Mouse (Mus musculus) right cerebral cortex, postnatal 25 days (tissue): ENCODE results near the gene Pced1b.

Experiments used
- DNase-seq: peaks from one replicate; pipeline ENCODE4 v3.0.0; 2022

The Pced1b gene

GRCm38 (mm10) chr15:97257206-97257775, 10.4 kb downstream of the Pced1b start:
- DNase-seq, result no peak

DNA sequence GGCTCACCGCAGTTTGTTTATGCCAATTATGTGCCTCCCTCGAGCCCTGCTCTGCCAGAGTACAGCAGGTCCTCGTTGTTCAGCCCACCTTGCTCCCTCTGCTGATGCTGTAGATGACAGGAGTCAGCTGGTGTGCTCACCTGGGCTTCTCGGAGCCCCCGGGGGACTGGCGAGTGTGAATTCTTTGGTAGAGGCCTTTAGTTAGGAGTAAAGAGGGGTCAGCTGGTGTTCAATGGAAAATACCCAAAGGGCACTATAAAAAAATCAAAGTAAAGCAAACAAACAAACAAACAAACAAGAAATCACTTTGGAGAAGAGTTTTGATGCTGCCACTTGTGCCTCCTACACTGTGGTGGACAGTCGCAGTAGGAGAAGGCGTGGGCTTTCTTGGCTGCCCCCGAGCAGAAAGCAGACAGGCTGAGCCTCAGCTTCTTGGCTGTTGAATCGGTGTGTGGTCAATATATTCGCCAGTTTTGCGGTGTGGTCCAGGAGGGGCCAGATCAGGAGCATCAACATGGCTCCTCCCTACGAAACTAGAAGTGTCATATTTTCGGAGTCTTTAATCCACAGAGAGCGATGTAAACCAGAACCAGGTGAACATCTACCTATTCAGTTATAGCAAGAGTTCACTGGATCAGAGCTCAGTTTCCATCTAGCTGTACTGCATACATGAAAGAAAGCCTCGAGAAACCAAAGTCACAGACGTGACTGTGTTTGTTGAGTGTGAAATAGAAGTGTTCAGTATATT, 11.8 kb downstream of the Pced1b start:
- no peak for DNase-seq

DNA sequence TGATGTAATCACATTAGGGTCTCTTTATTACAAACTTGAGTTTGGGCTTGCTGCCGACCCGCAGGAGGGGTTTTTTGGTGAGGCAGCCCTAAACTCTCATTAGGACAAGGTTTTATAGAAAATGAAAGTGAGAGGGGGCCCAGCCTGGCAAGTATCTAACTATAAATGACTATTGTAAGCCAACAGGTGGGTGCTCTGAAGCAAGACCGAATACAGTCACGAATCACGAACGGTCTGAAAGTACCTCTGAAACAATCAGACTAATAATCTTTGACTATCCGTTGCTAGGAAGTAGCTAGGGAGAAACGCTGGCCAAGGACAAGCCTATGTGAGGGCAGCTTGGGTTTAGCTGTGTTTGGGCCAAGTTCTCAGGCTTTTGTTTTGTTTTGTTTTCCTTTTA, 12.4 kb downstream of the Pced1b start:
- no peak for DNase-seq

GRCm38 (mm10) chr15:97259968-97260597, 13.2 kb downstream of the Pced1b start:
- no peak for DNase-seq

DNA sequence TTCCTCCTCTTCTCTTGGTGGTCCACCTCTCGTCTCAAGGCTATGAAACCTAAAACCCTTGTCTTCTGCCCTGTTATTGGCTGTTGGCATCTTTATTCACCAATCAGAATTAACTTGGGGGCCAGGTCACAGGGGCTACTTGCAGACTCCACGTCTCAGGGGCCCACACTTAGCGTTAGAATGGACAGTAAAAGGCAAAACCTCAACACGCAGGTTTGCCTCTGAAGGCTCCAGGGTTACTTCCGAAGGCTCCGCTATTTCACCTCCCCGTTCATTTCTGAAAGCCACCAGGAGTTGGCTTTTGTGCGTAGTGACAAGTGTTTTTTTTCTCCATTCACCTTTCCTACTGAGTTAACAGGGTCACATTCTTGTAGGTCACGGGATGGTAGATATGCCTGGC, 15.3 kb downstream of the Pced1b start:
- DNase-seq, result no peak

DNA sequence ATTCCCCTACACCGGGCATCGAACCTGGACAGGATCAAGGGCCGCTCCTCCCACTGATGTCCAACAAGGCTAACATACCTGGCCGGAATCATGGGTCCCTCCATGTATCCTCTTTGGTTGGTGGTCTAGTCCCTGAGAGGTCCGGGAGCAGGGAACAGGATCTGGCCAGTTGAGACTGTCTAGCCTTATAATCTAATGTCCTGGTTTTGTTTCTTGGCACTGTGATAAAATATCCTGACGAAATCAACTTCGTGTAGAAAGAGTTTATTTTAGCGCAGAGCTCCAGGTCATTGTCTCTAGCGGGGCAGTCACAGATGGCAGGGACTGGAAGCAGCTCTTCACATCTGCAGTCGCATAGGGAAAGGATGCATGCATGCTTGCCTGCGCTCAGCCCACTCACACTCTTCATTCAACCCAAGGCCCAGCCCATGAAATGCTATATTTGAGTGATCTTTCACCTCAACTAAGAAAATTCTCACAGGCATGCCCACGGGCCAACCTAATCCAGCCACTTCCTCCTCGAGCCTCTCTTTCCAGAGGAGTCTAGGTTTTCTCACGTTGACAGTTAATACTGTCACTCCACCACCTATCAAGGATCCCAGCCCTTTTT, 19.4 kb downstream of the Pced1b start:
- no peak for DNase-seq

- no peak for DNase-seq
Measured at GRCm38 (mm10) chr15:97267094-97267695, 20.3 kb downstream of the Pced1b start.

- no peak for DNase-seq
Measured at GRCm38 (mm10) chr15:97271985-97272697, 25.2 kb downstream of the Pced1b start.

DNA sequence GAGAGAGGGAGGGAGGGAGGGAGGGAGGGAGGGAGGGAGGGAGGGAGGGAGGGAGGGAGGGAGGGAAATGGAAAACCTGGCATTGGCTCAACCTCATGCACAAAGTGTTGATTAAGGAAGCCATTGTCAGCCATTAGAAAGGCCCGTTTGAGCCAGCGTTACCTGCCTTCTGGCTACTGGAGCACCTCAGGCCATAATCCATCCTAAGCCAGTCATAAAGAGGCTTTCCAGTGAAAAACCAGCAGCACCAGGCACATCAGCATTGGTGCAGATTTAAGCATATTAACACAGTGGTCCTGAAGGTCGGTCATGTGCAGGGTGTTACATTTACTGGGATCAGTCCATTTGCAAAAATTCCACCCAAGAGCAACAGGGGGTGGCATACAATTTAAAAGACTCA, 25.9 kb downstream of the Pced1b start:
- DNase-seq, result no peak

GRCm38 (mm10) chr15:97275626-97276395, 28.9 kb downstream of the Pced1b start:
- DNase-seq, result no peak

GRCm38 (mm10) chr15:97276660-97277153, 29.8 kb downstream of the Pced1b start:
- no peak for DNase-seq

DNA sequence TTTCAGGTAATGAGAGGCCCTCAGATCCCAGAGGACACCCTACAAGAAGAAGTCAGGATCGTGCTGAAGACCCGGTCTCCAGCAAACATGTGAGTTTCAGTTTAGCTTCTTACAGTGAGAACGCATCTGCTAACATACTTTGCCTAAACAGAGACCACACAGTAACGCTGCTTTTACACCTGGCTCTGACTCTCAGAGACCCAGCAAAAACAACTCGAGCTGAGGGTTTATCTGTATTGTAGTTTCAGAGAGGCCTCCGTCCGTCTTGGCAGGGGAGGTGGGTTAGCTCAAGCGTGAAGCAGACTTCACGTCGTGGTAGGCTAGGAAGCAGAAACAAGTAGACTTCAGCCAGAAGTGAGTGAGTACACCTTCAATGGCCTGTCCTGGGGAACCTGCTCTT, 30.4 kb downstream of the Pced1b start:
- no peak for DNase-seq

DNA sequence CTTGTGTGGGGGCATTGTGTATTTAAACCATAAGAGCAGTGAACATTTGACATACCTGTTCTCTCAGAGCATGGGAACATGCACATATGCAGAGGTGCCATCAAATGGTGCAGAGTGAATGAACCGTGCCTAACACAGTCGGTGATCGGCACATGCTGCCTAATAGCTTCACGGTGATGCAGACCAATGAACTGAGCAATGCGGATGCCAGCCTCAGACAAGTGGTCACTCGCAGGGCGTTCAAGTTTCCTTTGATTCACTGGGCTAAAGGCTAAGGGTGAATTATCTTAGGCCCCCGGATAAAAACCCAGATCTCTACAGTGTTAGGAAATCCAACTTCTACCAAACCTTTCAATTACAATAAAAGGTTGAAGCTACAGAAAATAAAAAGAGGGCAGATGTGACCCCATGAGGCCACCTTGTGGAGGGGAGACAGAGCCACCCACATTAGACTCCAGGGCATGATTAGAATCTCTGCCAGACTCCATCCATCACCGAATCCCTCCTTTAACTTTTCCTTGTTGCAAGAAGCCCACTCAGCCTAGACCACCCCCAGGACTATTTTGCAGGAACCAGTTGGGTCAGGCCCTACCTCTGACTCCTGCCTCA, 31.5 kb downstream of the Pced1b start:
- no peak for DNase-seq

- DNase-seq, result no peak
Measured at GRCm38 (mm10) chr15:97280131-97280530, 33.2 kb downstream of the Pced1b start.

GRCm38 (mm10) chr15:97280776-97281175, 33.9 kb downstream of the Pced1b start:
- DNase-seq, result no peak

- DNase-seq, result no peak
Measured at GRCm38 (mm10) chr15:97281712-97282571, 35.0 kb downstream of the Pced1b start.

- no peak for DNase-seq
Measured at GRCm38 (mm10) chr15:97282572-97282881, 35.6 kb downstream of the Pced1b start.

GRCm38 (mm10) chr15:97284201-97284600, 37.3 kb downstream of the Pced1b start:
- no peak for DNase-seq

DNA sequence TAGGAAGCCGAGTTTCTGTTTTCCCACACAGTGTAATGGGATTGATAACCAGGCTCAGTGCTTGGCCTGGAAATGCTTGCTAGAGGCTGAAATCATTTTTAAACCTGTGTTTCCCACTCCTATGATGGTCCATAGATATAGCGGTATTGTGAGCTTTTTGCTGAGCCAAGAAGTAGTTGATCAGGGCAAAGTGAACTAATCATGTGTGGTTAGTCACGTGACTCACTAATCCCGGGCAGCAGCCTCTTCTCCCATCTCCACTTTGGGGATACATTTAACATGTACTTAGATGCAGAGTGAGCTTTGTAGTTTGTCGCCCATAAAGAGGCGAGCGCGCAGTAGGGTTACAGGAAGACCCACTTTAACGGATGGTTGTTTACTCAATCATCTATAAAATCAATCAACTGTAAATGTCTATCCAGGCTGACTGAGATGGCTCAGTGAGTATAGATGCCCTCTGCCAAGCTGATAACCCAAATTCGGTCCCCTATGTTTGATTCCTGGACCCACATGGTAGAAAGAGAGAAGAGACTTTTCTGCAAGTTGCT, 38.8 kb downstream of the Pced1b start:
- no peak for DNase-seq

GRCm38 (mm10) chr15:97286731-97287130, 39.8 kb downstream of the Pced1b start:
- DNase-seq, result no peak
